Mouse (Mus musculus): ENCODE data around the gene Nfatc4.

The Nfatc4 gene

GRCm38 (mm10) chr14:55820576-55820975 is 2.4 kb upstream of the Nfatc4 start:
- no peak for DNase-seq (ENCODE audit: low read depth in 1 of 2, low spot score in 2 of 2)

DNA sequence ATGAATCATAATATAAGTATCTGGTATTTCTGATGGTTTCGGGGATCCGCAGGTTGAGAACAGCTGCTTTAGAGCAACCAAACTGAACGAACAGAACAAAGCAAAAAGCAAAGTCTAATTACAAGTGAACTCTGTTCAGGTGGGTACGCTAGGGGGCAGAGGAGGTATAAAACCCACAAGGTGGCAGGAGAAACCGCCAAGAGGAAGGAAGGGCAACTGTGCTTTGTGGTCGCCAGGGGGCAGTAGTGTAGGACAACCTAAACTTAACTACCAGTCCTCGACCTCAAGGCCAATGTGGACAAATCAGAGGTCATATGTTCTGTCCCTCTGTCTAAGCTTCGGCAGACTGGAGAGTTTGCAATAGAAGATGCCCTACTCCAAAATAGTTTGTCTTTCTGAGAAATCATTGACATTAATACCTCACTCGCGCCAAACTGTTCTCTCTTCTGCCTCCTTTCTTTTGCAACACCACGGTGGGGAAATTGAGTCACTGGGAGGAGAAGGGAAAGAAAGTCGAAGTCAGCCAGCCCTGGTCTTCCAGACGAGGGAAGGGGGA is 431 bp upstream of the Nfatc4 start:
- DNase-seq (ENCODE audit: low read depth in 1 of 2, low spot score in 2 of 2), result peak; percentile 30 to 44

DNA sequence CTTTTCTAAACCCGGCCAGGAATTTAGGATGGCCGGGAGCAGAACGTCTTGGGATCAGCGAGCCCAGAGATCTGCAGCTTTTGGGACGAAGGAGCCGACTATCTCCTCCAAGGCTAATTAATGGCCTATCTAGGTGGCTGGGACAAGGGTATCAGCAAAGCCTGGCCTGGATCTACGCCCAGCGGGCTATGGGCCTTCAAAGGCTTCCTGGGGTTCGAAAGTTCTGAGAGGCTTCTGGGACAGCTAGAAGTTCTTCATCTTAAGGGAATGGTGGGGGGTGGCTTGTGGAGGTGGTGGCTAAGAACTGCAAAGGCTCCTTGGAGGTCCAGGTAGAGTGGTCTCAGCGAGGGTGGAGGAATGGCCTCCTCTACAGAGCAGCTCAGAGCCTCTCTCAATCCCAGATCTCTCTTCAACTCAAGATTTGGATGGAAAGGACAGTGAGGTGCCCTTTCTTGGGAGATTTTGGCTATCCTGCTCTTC is 1.1 kb downstream of the Nfatc4 start:
- no peak for DNase-seq (ENCODE audit: low read depth in 1 of 2, low spot score in 2 of 2)

DNA sequence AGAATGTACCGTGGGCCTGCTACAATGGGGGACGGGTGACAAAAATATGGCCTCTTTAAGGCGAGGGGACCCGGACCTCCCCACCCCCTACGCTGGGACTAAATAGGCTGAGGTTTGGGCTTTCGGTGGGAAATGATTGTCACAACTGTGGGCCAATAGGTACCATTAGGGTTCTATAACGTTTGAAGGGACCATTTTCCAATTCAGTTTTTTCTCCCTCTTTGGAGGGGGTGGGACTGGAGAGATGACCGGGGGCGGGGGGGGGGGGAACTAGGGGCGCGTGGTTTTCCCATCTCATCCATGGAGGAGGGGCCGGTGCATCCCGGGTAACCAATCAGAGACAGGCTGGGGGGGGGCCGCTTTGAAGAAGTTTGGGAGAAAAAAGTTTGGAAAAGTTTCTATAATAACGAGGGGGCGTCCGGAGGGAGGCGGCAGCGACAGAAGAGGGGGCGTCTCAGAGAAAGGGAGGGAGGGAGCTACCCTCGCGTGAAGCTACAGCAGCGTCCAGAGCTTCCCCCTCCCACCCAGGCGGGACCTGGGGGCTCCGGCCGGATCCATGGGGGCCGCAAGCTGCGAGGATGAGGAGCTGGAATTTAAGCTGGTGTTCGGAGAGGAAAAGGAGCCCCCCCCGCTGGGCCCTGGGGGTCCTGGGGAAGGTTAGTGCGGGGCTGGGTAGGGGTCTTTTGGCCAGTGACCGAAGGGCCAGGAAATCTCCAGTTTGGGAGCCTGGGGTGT is 1.7 kb downstream of the Nfatc4 start:
- no peak for DNase-seq (ENCODE audit: low read depth in 1 of 2, low spot score in 2 of 2)

DNA sequence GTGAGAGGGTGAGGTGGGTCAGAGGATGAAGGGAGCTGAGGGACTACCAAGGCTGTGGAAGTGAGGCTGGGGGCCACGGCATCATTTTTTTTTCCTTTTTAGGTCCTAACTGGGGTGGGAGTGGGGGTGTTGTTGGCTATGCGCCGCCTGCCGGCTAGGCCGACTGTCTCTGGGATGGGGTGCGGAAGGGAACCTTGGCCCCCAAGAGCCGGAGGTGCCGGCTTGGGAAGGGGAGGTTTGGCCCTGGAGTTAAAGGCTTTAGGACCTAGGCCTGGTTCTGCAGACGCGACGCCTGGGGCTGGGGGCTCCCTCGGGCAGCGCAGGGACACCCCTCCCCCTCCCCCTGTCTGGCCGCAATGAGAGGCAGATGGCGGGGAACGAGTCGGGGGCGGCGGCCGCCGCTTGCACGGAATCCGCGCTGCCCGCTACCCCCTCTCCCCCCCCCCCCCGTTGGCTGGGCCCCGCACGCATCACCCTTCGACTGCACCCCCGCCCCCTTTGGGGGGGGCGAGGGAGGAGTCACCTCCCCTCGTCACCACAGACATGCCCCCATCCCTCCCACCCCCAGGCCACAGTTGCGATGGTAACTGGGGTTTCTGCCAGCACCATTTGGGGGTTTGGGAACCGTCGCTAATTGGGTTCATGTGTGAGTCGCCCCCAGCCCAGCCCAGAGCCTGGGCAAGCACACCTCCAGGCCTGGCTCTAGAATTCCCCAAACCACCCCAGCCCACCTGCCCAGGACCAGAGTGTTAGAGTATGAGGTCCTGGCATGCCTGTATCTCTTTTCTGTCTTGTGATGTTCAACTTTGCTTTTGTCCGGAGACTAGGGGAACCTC is 2.5 kb downstream of the Nfatc4 start:
- no peak for DNase-seq (ENCODE audit: low read depth in 1 of 2, low spot score in 2 of 2)

DNA sequence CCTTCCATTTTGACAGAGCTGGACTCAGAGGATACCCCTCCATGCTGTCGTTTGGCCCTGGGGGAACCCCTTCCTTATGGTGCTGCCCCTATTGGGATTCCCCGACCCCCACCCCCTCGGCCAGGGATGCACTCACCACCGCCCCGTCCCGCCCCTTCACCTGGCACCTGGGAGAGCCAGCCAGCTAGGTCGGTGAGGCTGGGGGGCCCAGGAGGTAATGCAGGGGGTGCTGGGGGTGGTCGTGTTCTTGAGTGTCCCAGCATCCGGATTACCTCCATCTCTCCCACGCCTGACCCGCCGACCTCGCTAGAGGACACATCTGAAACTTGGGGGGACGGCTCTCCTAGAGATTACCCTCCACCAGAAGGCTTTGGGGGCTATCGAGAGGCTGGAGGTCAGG is 3.2 kb downstream of the Nfatc4 start:
- DNase-seq (ENCODE audit: low read depth in 1 of 2, low spot score in 2 of 2), result no peak

- no peak for DNase-seq (ENCODE audit: low read depth in 1 of 2, low spot score in 2 of 2)
These were observed 3.8 kb downstream of the Nfatc4 start for GRCm38 (mm10) chr14:55826551-55827340.

DNA sequence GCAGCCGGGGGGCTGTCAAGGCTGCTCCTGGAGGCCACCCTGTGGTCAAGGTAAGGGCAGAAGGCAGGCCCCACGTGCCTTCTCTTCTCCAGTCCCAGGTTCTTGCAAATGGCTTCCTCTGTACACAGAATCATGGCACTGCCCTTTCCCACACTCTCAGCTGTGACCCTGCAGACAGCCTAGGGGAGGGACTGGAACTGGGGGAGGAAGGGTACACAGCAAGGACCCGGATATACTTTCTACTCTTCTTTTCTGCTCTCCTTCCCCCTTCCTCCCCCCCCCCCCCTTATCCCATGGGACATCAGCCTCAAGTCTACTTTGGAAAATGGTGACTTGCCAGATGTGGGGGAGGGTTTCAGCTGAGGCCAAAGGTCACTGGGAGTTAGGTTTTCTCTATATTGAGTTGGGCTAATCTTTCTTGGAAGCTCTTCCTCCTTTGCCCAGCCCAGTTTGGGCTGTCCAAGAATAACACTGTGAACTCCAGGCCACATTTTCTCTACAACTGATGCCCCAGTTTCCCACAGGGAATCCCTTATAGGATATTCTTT is 5.8 kb downstream of the Nfatc4 start:
- DNase-seq (ENCODE audit: low read depth in 1 of 2, low spot score in 2 of 2), result no peak

DNA sequence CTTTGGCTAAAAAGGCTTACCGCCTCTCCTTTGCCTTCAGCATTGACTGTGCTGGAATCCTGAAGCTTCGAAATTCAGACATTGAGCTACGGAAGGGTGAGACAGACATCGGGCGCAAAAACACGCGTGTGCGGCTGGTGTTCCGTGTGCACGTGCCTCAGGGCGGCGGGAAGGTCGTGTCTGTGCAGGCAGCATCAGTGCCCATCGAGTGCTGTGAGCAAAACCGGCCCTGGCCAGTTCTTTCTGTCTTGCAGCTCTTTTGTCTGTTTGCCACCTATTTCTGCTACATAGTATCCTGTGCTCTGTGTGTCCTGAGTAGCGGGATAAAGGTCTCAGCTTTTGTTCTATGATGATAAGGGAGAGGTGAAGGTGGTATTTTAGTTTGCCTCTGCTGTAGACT is 6.9 kb downstream of the Nfatc4 start:
- no peak for DNase-seq (ENCODE audit: low read depth in 1 of 2, low spot score in 2 of 2)

DNA sequence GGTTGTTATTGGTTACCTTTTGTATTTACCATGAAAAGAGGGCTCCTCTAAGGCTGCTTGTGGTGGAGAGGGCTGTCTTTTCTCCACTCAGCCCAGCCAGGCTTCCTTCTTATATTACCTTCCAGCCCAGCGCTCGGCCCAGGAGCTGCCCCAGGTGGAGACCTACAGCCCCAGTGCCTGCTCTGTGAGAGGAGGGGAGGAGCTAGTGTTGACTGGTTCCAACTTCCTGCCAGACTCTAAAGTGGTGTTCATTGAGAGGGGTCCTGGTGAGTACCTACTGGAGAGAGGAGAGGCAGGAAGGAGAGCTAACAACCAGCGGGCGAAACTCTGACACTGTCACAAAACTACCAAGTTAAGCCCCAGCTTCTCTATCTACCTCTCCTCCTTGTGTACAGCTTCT is 7.4 kb downstream of the Nfatc4 start:
- no peak for DNase-seq (ENCODE audit: low read depth in 1 of 2, low spot score in 2 of 2)

DNA sequence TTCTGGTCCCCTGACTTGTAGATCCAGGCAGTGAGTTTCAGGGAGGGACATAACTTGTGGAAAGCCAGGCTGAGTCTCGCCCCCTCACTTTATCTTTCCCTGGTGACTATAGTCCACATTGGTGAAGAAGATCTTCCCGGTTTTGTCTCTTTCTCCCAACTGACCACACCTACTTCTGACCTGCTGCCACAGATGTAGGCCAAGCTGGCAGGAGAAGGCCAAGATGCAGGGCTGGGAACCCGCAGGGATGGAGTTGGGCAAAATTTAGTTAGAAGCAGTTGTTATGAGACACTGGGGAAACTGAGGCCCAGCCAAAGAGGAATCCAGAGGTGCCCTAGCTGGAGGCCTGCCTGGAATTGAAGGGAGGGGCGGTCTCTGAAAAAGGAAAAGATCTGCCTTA is 10.2 kb downstream of the Nfatc4 start:
- DNase-seq (ENCODE audit: low read depth in 1 of 2, low spot score in 2 of 2), result no peak

DNA sequence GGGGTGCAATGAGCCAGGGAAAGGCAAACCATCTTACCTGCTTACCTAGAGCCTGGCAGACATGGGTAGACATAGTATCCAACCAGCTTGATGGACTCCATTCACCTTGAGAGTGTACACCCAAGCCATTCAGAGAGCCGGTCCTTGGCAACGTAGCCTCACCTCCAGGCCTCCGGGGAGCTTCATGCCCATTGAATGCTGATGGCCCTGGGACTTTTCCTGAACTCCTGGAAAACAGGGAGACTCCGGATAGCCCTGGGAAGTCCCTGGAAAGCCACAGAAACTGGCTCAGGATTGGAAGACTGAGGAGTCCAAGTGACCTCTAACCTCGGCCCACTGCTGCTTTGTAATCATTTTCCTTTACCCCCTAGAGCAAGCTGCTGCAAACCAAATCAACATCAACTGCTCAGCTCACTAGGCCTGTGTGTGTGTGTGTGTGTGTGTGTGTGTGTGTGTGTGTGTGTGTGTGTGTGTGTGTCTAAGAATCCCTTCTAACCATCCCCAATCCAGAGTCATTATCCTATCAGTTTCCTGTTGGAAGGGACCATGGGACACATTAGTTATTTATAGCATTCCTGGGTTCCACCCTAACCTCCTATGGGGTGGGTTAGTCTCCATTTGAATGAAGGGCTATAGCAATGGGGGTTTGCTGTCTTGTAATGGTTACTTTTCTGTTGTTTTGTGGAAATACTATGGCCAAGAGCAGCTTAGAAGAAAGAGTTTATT is 12.0 kb downstream of the Nfatc4 start:
- no peak for DNase-seq (ENCODE audit: low read depth in 1 of 2, low spot score in 2 of 2)

- DNase-seq (ENCODE audit: low read depth in 1 of 2, low spot score in 2 of 2), result no peak
These were observed 15.4 kb downstream of the Nfatc4 start for GRCm38 (mm10) chr14:55838312-55838711.

DNA sequence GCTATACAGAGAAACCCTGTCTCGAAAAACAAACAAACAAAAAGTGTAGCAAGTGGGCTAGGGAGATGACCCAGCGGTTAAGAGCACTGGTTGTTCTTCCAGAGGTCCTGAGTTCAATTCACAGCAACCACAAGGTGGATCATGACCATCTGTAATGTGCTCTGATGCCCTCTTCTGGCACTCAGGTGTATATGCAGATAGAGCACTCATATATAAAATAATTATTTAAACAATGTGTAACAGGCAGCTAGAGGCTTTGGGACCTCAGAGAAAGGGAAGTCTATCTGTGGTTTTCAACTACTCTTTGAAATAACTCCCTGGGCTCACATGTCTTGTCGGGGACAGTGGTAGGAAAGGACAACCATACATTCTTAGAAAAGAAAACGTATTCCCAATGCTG is 15.8 kb downstream of the Nfatc4 start:
- no peak for DNase-seq (ENCODE audit: low read depth in 1 of 2, low spot score in 2 of 2)

- no peak for DNase-seq (ENCODE audit: low read depth in 1 of 2, low spot score in 2 of 2)
These were observed 18.0 kb downstream of the Nfatc4 start for GRCm38 (mm10) chr14:55840853-55841366.

GRCm38 (mm10) chr14:55842794-55843193 is 19.9 kb downstream of the Nfatc4 start:
- no peak for DNase-seq (ENCODE audit: low read depth in 1 of 2, low spot score in 2 of 2)

GRCm38 (mm10) chr14:55845506-55846294 is 22.8 kb downstream of the Nfatc4 start:
- DNase-seq (ENCODE audit: low read depth in 1 of 2, low spot score in 2 of 2), result no peak

GRCm38 (mm10) chr14:55850885-55851284 is 27.9 kb downstream of the Nfatc4 start:
- DNase-seq (ENCODE audit: low read depth in 1 of 2, low spot score in 2 of 2), result no peak
